Comparison of ENCODE assay signal across 17 mouse cellular contexts in genomic region chr7:117658739-117659138, GRCm38 (mm10).
A peak's percentile ranks its signal among the peaks of the same experiment; 100 is the strongest.
DNase-seq lines count a peak whose midpoint lies in the region; ATAC-seq lines count a peak whose summit lies in the region.
"Had no signal": no experiment of that assay in that cellular context is flagged by ENCODE, and none has a peak within 500 bp of the region (broad histone marks: within the 10 kb centered on the region; RNA-seq: fewer than 3 reads in every experiment).

No protein-coding gene starts in this region.

- no peak for ATAC-seq in hindbrain, embryonic 16.5 days
- ATAC-seq: forebrain, embryonic 13.5 days had no signal

- no peak overlapping the region for H3K4me2 ChIP-seq in hindbrain, embryonic 16.5 days (ENCODE audit: low read length)
- H3K4me2 ChIP-seq: embryonic facial prominence, embryonic 13.5 days; forebrain, embryonic 13.5 days; hindbrain, embryonic 12.5 days had no signal

- DNase-seq in cerebellum, postnatal 14 days, result peak; percentile 20 to 41
- DNase-seq in cerebellum, adult 11-12 months, result no peak
- peak; percentile 19 for DNase-seq in layer of hippocampus, adult 9-11 months
- no peak for DNase-seq in layer of hippocampus, adult 9-10 months (ENCODE audit: low spot score)
- DNase-seq in brain, adult 2 months (ENCODE audit: low read depth, low spot score), result peak; percentile 61
- DNase-seq in telencephalon, adult 2 months (ENCODE audit: low read depth, low spot score), result peak; percentile 53
- DNase-seq: adrenal gland, postnatal 10 days; gastrocnemius, postnatal 10 days; heart, adult 18-20 months; heart, postnatal 10 days; heart, postnatal 4 days had no signal

- H3K36me3 ChIP-seq in hindbrain, embryonic 16.5 days (ENCODE audit: control insufficient read depth, insufficient read depth, low read length), result no peaks in the 10 kb centered on the region; the same call in 1 of the 2 replicates
- H3K36me3 ChIP-seq: embryonic facial prominence, embryonic 13.5 days; heart, embryonic 10.5 days; hindbrain, embryonic 12.5 days had no signal

- no peak overlapping the region for H3K9ac ChIP-seq in hindbrain, embryonic 16.5 days (ENCODE audit: low read depth, low read length)
- H3K9ac ChIP-seq: embryonic facial prominence, embryonic 13.5 days; forebrain, embryonic 13.5 days; hindbrain, embryonic 12.5 days had no signal

- H3K27ac ChIP-seq in hindbrain, embryonic 16.5 days (ENCODE audit: low read depth, low read length), result no peak overlapping the region
- H3K27ac ChIP-seq: embryonic facial prominence, embryonic 13.5 days; forebrain, embryonic 13.5 days; heart, embryonic 10.5 days; hindbrain, embryonic 12.5 days; hindbrain, postnatal 0 days had no signal

- H3K9me3 ChIP-seq in hindbrain, embryonic 16.5 days (ENCODE audit: control insufficient read depth, low read length), result no peaks in the 10 kb centered on the region
- H3K9me3 ChIP-seq: embryonic facial prominence, embryonic 13.5 days; forebrain, embryonic 13.5 days; heart, embryonic 10.5 days; hindbrain, embryonic 12.5 days had no signal

- H3K4me3 ChIP-seq in hindbrain, embryonic 16.5 days (ENCODE audit: low read length), result no peak overlapping the region
- H3K4me3 ChIP-seq: embryonic facial prominence, embryonic 13.5 days; forebrain, embryonic 13.5 days; heart, embryonic 10.5 days; hindbrain, embryonic 12.5 days had no signal

- no peaks in the 10 kb centered on the region for H3K4me1 ChIP-seq in hindbrain, embryonic 16.5 days (ENCODE audit: control insufficient read depth, insufficient read depth, low read depth, low read length)
- H3K4me1 ChIP-seq: embryonic facial prominence, embryonic 13.5 days; forebrain, embryonic 13.5 days; heart, embryonic 10.5 days; hindbrain, embryonic 12.5 days had no signal

- H3K27me3 ChIP-seq in hindbrain, embryonic 16.5 days (replicated peaks; ENCODE audit: control insufficient read depth, insufficient read depth, low read length), result no peaks in the 10 kb centered on the region
- H3K27me3 ChIP-seq: embryonic facial prominence, embryonic 13.5 days; forebrain, embryonic 13.5 days; hindbrain, embryonic 12.5 days had no signal

- WGBS in hindbrain, embryonic 16.5 days, result 82% methylated on average over 4 of the region's 4 CpGs

Comparison
In these comparisons a context has a peak if more than half of its experiments do, and no peak if none do; other contexts are left out.
1. DNase-seq: peak in cerebellum, postnatal 14 days (2 of 2), layer of hippocampus, adult 9-11 months (single experiment), brain, adult 2 months (single experiment) and telencephalon, adult 2 months (single experiment); none in cerebellum, adult 11-12 months (single experiment) and layer of hippocampus, adult 9-10 months (single experiment).